Mouse (Mus musculus) right cerebral cortex, adult 2 months (tissue): Measurements from ENCODE around the gene Eif2b4.

Source experiments
- DNase-seq, 2 experiments: peaks; one replicate each; pipeline ENCODE4 v3.0.0; 2021 to 2022; ENCODE audit warnings: low spot score in 2 of 2

Gene Eif2b4

DNA sequence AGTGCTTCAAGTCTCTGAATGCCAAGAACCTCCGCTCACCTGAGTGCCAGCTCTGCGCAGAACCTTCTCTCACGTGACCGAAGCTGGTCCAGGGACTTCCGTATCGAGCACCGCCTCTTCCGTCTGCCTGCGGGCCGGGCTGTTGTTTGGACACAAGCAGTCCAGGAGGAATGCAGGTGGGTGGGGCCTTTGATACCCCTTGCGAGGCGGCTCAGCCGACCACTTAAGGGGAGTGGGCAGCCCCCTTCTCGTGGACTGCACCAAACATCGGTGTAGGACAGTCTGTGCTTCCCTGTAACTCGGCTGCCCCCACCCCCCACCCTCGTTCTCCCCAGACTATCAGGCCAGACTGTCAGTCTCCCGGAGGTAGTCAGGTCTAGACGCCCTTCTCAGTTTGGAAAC, 39.1 kb downstream of the Eif2b4 start, which contains the start of gene Mpv17:
Gene Mpv17, minus strand, starts transcription at position 100 of the 402 bp plus-strand sequence.
- peak; percentile 81 to 87 for DNase-seq

GRCm38 (mm10) chr5:31153516-31154151, 39.6 kb downstream of the Eif2b4 start:
- peak in 1 of 2 experiments; percentile 20 for DNase-seq

GRCm38 (mm10) chr5:31151746-31152145, 41.5 kb downstream of the Eif2b4 start:
- DNase-seq = no peak

- DNase-seq = no peak
Measured at GRCm38 (mm10) chr5:31149781-31150180, 43.4 kb downstream of the Eif2b4 start.

DNA sequence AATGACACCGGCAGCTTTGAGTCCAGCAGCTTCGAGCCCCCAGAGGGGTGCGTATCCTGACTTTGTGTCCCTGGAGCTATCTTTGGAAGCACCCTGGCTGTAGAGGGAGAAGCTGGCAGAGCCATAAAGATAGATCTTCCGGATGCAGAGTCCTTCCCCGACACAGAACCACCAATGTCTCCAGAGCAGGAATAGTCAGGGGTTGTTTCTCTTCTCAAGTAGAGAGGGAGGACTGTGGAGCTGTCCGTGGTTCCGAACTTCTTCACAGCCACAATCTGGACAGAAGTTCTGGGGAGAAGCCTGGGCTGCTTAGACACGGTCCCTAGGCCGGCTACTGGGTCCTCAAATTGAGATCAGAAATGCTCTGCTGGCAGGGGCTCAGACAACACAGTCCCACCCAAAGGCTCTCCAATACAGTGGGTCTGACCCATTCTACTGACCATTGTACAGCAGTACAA, 54.2 kb downstream of the Eif2b4 start:
- no peak for DNase-seq

GRCm38 (mm10) chr5:31138241-31138967, 54.8 kb downstream of the Eif2b4 start, which contains the start of gene Ucn:
Gene Ucn, minus strand, starts transcription at chr5:31138829.
- peak in 1 of 2 experiments; percentile 13 for DNase-seq

DNA sequence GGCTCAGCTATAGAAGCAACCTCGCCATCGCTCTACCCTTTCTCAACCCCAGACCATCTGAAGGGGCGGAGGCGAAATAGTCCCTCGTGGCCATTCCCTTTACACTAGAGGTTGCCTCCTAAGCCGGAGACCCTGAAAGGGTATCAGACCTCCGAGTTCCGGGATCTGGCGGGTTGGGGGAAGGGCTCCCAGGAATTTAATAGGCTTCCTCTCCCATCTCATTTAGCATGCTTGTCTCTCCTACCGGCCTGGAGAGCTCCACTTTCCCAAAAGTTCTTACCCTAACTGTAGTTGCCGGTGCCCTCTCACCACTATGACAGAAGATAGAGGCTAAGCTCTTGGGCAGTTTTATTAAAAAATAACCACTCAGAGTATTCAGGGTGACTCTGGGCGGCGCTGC, 55.6 kb downstream of the Eif2b4 start:
- DNase-seq = no peak
